In genomic region chr9:28247742-28248503, GRCm38 (mm10) we compare ENCODE assay signal across 8 mouse cellular contexts.
A peak's percentile ranks its signal among the peaks of the same experiment; 100 is the strongest.
DNase-seq lines count a peak whose midpoint lies in the region; TF ChIP-seq lines count a peak whose summit lies in the region.

No protein-coding gene starts in this region.

- peak; percentile 90 for TF ChIP-seq CTCF in layer of hippocampus, adult 2 months (conservative IDR thresholded peaks at IDR 0.05)

- H3K27ac ChIP-seq in layer of hippocampus, adult 2 months, result peak overlapping the region; percentile 72

- no peak overlapping the region for H3K4me3 ChIP-seq in layer of hippocampus, adult 2 months

- peak in 1 of 2 experiments; percentile 41 for DNase-seq in layer of hippocampus, adult 2 months (ENCODE audit: low spot score in 2 of 2)
- DNase-seq in layer of hippocampus, adult 8-10 months (ENCODE audit: low spot score in 2 of 2), result no peak
- peak; percentile 41 for DNase-seq in ZHBTc4 (ENCODE audit: low read depth, low spot score)
- peak; percentile 16 for DNase-seq in embryo, embryonic 11.5 days (ENCODE audit: low read depth, low spot score)
- peak; percentile 41 for DNase-seq in mesoderm, embryonic 11.5 days (ENCODE audit: low read depth, low spot score)
- DNase-seq in T-cell, adult 2 months (ENCODE audit: low spot score), result no peak
- DNase-seq in thymus, postnatal 25 days, result no peak
- no peak for DNase-seq in adrenal gland, adult 18-20 months (ENCODE audit: low spot score in 2 of 2)

Comparison
In these comparisons a context has a peak if more than half of its experiments do, and no peak if none do; other contexts are left out.
1. DNase-seq: peak in ZHBTc4 (single experiment), embryo, embryonic 11.5 days (single experiment) and mesoderm, embryonic 11.5 days (single experiment); none in layer of hippocampus, adult 8-10 months (0 of 2), T-cell, adult 2 months (single experiment), thymus, postnatal 25 days (single experiment) and adrenal gland, adult 18-20 months (0 of 2).